Mouse (Mus musculus) MEL (cell line): ENCODE data around the gene Gsk3b. TPM values are rescaled to one million over a fixed set of nuclear protein-coding genes. Genes with fewer than 3 reads are reported as not detected.

Experiments used
- DNase-seq: peaks from one replicate; pipeline ENCODE4 v3.0.0; 2011; ENCODE audit warnings: low read depth, low spot score
- H3K27ac ChIP-seq: 2 replicates; pipeline ENCODE4 v1.5.1; 2012; ENCODE audit warnings: low read depth, mild to moderate bottlenecking, control low read depth, low read length, moderate library complexity; ENCODE audit not compliant: control insufficient read depth
- H3K27me3 ChIP-seq, 2 experiments: fragments of 150-350 bp in 1 of 2; sonication (generic) in 1 of 2; 2 replicates each; pipeline ENCODE4 v1.6.1; 2012; ENCODE audit warnings: low read length in 2 of 2, mild to moderate bottlenecking in 2 of 2, improper control_type of control experiment in 1 of 2, moderate library complexity in 1 of 2; ENCODE audit not compliant: insufficient read depth in 2 of 2, control insufficient read depth in 1 of 2
- H3K36me3 ChIP-seq, 2 experiments: 2 replicates each; pipeline ENCODE4 v1.6.1; 2012 to 2014; ENCODE audit warnings: low read length in 2 of 2, improper control_type of control experiment in 1 of 2, inconsistent platforms in 1 of 2, mild to moderate bottlenecking in 1 of 2; ENCODE audit not compliant: insufficient read depth in 2 of 2, control insufficient read depth in 1 of 2
- H3K4me1 ChIP-seq, 2 experiments: fragments of 150-350 bp in 1 of 2; sonication (generic) in 1 of 2; 2 replicates each; pipeline ENCODE4 v1.6.1; 2012; ENCODE audit warnings: low read length in 2 of 2, improper control_type of control experiment in 1 of 2, mild to moderate bottlenecking in 1 of 2; ENCODE audit not compliant: insufficient read depth in 2 of 2, control insufficient read depth in 1 of 2
- H3K4me3 ChIP-seq, 2 experiments: fragments of 150-350 bp in 1 of 2; sonication (generic) in 1 of 2; 2 replicates each; pipeline ENCODE4 v1.5.1; 2012; ENCODE audit warnings: low read depth in 2 of 2, low read length in 2 of 2, mild to moderate bottlenecking in 2 of 2, moderate library complexity in 2 of 2, control low read depth in 1 of 2, improper control_type of control experiment in 1 of 2; ENCODE audit not compliant: control insufficient read depth in 1 of 2, insufficient read depth in 1 of 2
- H3K79me2 ChIP-seq: 2 replicates; pipeline ENCODE4 v1.6.1; 2012; ENCODE audit warnings: mild to moderate bottlenecking, low read length, moderate library complexity; ENCODE audit not compliant: control insufficient read depth, poor library complexity, insufficient read depth
- H3K9ac ChIP-seq: 2 replicates; pipeline ENCODE4 v1.6.1; 2012; ENCODE audit warnings: low read depth, mild to moderate bottlenecking, control low read depth, low read length, moderate library complexity; ENCODE audit not compliant: control insufficient read depth, poor library complexity, severe bottlenecking
- H3K9me3 ChIP-seq: fragments of 150-350 bp; sonication (generic); replicated peaks from 2 replicates; pipeline ENCODE4 v1.6.1; 2012; ENCODE audit warnings: mild to moderate bottlenecking, low read length, improper control_type of control experiment, moderate library complexity; ENCODE audit not compliant: insufficient read depth
- CHD2 ChIP-seq: IDR thresholded peaks from 2 replicates; pipeline ENCODE4 v1.6.1; 2011; ENCODE audit warnings: low read length, improper control_type of control experiment
- CTCF ChIP-seq, 3 experiments: IDR thresholded peaks in 2 of 3; conservative IDR thresholded peaks in 1 of 3; 2 replicates each; pipeline ENCODE4 v1.5.1; 2011 to 2012; ENCODE audit warnings: low read length in 3 of 3, low read depth in 2 of 3, mild to moderate bottlenecking in 2 of 3, improper control_type of control experiment in 1 of 3, inconsistent platforms in 1 of 3, mixed read lengths in 1 of 3, moderate library complexity in 1 of 3; ENCODE audit not compliant: control insufficient read depth in 1 of 3, insufficient read depth in 1 of 3, poor library complexity in 1 of 3, severe bottlenecking in 1 of 3
- E2F4 ChIP-seq: IDR thresholded peaks from 2 replicates; pipeline ENCODE4 v1.6.1; 2011; ENCODE audit warnings: low read depth, low read length, improper control_type of control experiment, borderline replicate concordance
- EP300 ChIP-seq, 2 experiments: IDR thresholded peaks; 2 replicates each; pipeline ENCODE4 v1.6.1; 2011; ENCODE audit warnings: improper control_type of control experiment in 2 of 2, low read length in 2 of 2, low read depth in 1 of 2, mild to moderate bottlenecking in 1 of 2
- ETS1 ChIP-seq: IDR thresholded peaks from 2 replicates; pipeline ENCODE4 v1.6.1; 2012; ENCODE audit warnings: low read depth, mild to moderate bottlenecking, inconsistent platforms, low read length, improper control_type of control experiment, moderate library complexity
- GATA1 ChIP-seq: IDR thresholded peaks from 2 replicates; pipeline ENCODE4 v1.6.1; 2011; ENCODE audit warnings: low read depth, low read length, improper control_type of control experiment
- HCFC1 ChIP-seq: IDR thresholded peaks from 2 replicates; pipeline ENCODE4 v1.6.1; 2012; ENCODE audit warnings: low read depth, mild to moderate bottlenecking, inconsistent platforms, low read length, improper control_type of control experiment, moderate library complexity
- JUND ChIP-seq: IDR thresholded peaks from 2 replicates; pipeline ENCODE4 v1.6.1; 2011; ENCODE audit warnings: low read depth, mild to moderate bottlenecking, improper control_type of control experiment, low read length
- KAT2A ChIP-seq: conservative IDR thresholded peaks from 2 replicates; pipeline ENCODE4 v1.6.1; 2012; ENCODE audit warnings: low read depth, low read length, improper control_type of control experiment, inconsistent platforms
- MAZ ChIP-seq: IDR thresholded peaks from 2 replicates; pipeline ENCODE4 v1.6.1; 2012; ENCODE audit warnings: low read depth, mild to moderate bottlenecking, inconsistent platforms, low read length, improper control_type of control experiment
- MYC ChIP-seq: IDR thresholded peaks from 2 replicates; pipeline ENCODE4 v1.6.1; 2011; ENCODE audit warnings: low read depth, mild to moderate bottlenecking, low read length, improper control_type of control experiment, moderate library complexity
- NELFE ChIP-seq: IDR thresholded peaks from 2 replicates; pipeline ENCODE4 v1.6.1; 2011; ENCODE audit warnings: low read depth, low read length, improper control_type of control experiment
- POLR2A ChIP-seq, 2 experiments: IDR thresholded peaks; 2 replicates each; pipeline ENCODE4 v1.6.1; 2011 to 2012; ENCODE audit warnings: low read length in 2 of 2, mild to moderate bottlenecking in 2 of 2, control low read depth in 1 of 2, improper control_type of control experiment in 1 of 2, low read depth in 1 of 2, moderate library complexity in 1 of 2; ENCODE audit not compliant: control insufficient read depth in 1 of 2, insufficient read depth in 1 of 2, poor library complexity in 1 of 2
- POLR2AphosphoS5 ChIP-seq: IDR thresholded peaks from 2 replicates; pipeline ENCODE4 v1.6.1; 2012; ENCODE audit warnings: low read depth, borderline replicate concordance, mild to moderate bottlenecking, inconsistent platforms, low read length, moderate library complexity, mixed read lengths
- RAD21 ChIP-seq: IDR thresholded peaks from 2 replicates; pipeline ENCODE4 v1.6.1; 2011; ENCODE audit warnings: mild to moderate bottlenecking, low read depth, low read length, improper control_type of control experiment
- RCOR1 ChIP-seq: IDR thresholded peaks from 2 replicates; pipeline ENCODE4 v1.6.1; 2012; ENCODE audit warnings: low read depth, mild to moderate bottlenecking, inconsistent platforms, low read length, improper control_type of control experiment
- SMC3 ChIP-seq: IDR thresholded peaks from 2 replicates; pipeline ENCODE4 v1.6.1; 2011; ENCODE audit warnings: low read depth, low read length, improper control_type of control experiment
- TAL1 ChIP-seq: IDR thresholded peaks from 2 replicates; pipeline ENCODE4 v1.6.1; 2012; ENCODE audit warnings: mild to moderate bottlenecking, inconsistent platforms, low read length, moderate library complexity, mixed read lengths
- TCF12 ChIP-seq: IDR thresholded peaks from 2 replicates; pipeline ENCODE4 v1.6.1; 2014; ENCODE audit warnings: low read depth, mild to moderate bottlenecking, inconsistent platforms, low read length, improper control_type of control experiment, moderate library complexity
- USF1 ChIP-seq: IDR thresholded peaks from 2 replicates; pipeline ENCODE4 v1.6.1; 2014; ENCODE audit warnings: low read depth, mild to moderate bottlenecking, inconsistent platforms, low read length, improper control_type of control experiment, moderate library complexity
- USF2 ChIP-seq, 2 experiments: IDR thresholded peaks; 2 replicates each; pipeline ENCODE4 v1.6.1; 2011 to 2012; ENCODE audit warnings: improper control_type of control experiment in 2 of 2, low read length in 2 of 2, borderline replicate concordance in 1 of 2, inconsistent platforms in 1 of 2, low read depth in 1 of 2, mild to moderate bottlenecking in 1 of 2; ENCODE audit not compliant: insufficient read depth in 1 of 2
- ZC3H11A ChIP-seq: IDR thresholded peaks from 2 replicates; pipeline ENCODE4 v1.6.1; 2012; ENCODE audit warnings: low read depth, mild to moderate bottlenecking, inconsistent platforms, low read length, improper control_type of control experiment
- ZNF384 ChIP-seq: IDR thresholded peaks from 2 replicates; pipeline ENCODE4 v1.6.1; 2012; ENCODE audit warnings: low read depth, mild to moderate bottlenecking, inconsistent platforms, low read length, improper control_type of control experiment
- polyA plus RNA-seq, 2 experiments: library from polyadenylated mRNA; stranded (reverse) in 1 of 2; unstranded in 1 of 2; fragments of >175 nt in 1 of 2; fragments of >200 nt in 1 of 2; gene quantifications; 2 replicates each; pipeline versions ENCODE4 v1.2.1 to v1.2.4; 2012; ENCODE audit warnings: low replicate concordance in 2 of 2, low read depth in 1 of 2; ENCODE audit not compliant: insufficient read length in 2 of 2, insufficient read depth in 1 of 2, missing spikeins in 1 of 2
- total RNA-seq: library from RNA; depleted of rRNA; stranded (reverse); fragments of 300-350 nt; gene quantifications from 2 replicates; pipeline ENCODE4 v1.2.3, GENCODE M21; 2012

Gene Gsk3b
- total and polyA plus RNA-seq, 3 experiments: 8.8 to 20.1 TPM; not detected in 1

- no peak for TF ChIP-seq CHD2
- TF ChIP-seq ZNF384: no peak
- no peak for TF ChIP-seq KAT2A
- TF ChIP-seq EP300 (IDR thresholded peaks at IDR 0.05; ENCODE audit: low read depth in 1 of 2, low read length in 2 of 2): peak; percentile 23 to 55; a peak in 1 of 4 replicates
- 0 out of 2 replicates have a peak, but pooled peaks have one; percentile 31 for TF ChIP-seq RCOR1
- TF ChIP-seq ZC3H11A: 0 out of 2 replicates have a peak, but pooled peaks have one; percentile 8
- no peak for TF ChIP-seq JUND
- TF ChIP-seq RAD21: peak; percentile 55
- no peak for TF ChIP-seq POLR2AphosphoS5
- no peak for TF ChIP-seq USF1
These were observed 150.9 kb downstream of the Gsk3b start (continued) for GRCm38 (mm10) chr16:38239729-38240128.

DNA sequence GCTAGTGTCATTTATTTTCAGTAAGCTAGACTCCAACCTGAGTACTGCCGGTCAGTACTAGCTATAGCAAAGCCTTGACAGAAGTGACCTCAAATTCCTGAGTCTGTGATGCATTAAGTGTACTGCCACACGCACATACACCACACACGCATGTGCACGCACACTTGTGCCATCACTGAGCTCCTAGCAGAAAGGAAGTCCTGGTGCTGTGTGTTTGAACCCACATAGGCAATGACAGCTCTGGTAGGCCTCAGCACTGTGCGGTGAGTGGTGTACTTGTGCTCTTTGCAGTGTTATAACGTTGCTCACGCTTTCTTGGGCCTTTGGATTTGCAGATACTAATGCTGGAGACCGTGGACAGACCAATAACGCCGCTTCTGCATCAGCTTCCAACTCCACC lies 151.4 kb downstream of the Gsk3b start:
- Histone ChIP-seq H3K79me2 (no peaks in the 10 kb centered on the region), H3K4me3 (no peak overlapping the region), H3K27me3 (no peaks in the 10 kb centered on the region), H3K27ac (no peak overlapping the region), H3K4me1 (peaks cover 0 to 3% of the 10 kb centered on the region in 2 experiments; a peak in 2 of 4 replicates), H3K9ac (no peak overlapping the region), H3K9me3 (no peaks in the 10 kb centered on the region), H3K36me3 (peaks cover 0 to 4% of the 10 kb centered on the region in 2 experiments)
- DNase-seq: no peak
- TF ChIP-seq CTCF (IDR thresholded peaks at IDR 0.05 in 2 of 3, conservative IDR thresholded peaks at IDR 0.05 in 1 of 3; ENCODE audit: control insufficient read depth in 1 of 3, insufficient read depth in 1 of 3, low read depth in 2 of 3, low read length in 3 of 3, poor library complexity in 1 of 3, severe bottlenecking in 1 of 3): no peak
- TF ChIP-seq CHD2: no peak
- no peak for TF ChIP-seq SMC3
- no peak for TF ChIP-seq TAL1
- no peak for TF ChIP-seq NELFE
- no peak for TF ChIP-seq MAZ
- TF ChIP-seq MYC: no peak
- no peak for TF ChIP-seq E2F4
- no peak for TF ChIP-seq EP300 (IDR thresholded peaks at IDR 0.05; ENCODE audit: low read depth in 1 of 2, low read length in 2 of 2)
- TF ChIP-seq ETS1: no peak
- TF ChIP-seq TCF12: no peak
- no peak for TF ChIP-seq POLR2A (IDR thresholded peaks at IDR 0.05; ENCODE audit: control insufficient read depth in 1 of 2, insufficient read depth in 1 of 2, low read depth in 1 of 2, low read length in 2 of 2, poor library complexity in 1 of 2)
- no peak for TF ChIP-seq HCFC1
- no peak for TF ChIP-seq USF2 (IDR thresholded peaks at IDR 0.05; ENCODE audit: borderline replicate concordance in 1 of 2, insufficient read depth in 1 of 2, low read depth in 1 of 2, low read length in 2 of 2)
- no peak for TF ChIP-seq USF1
- no peak for TF ChIP-seq GATA1
- TF ChIP-seq ZNF384: no peak
